Mouse (Mus musculus): ENCODE measurements around the gene Gcnt3.
"Not testable (repeated sequence)": the region's sequence is repeated elsewhere in the genome, so short reads cannot be mapped to it uniquely, and the experiment has no call there.

Gcnt3 gene

DNA sequence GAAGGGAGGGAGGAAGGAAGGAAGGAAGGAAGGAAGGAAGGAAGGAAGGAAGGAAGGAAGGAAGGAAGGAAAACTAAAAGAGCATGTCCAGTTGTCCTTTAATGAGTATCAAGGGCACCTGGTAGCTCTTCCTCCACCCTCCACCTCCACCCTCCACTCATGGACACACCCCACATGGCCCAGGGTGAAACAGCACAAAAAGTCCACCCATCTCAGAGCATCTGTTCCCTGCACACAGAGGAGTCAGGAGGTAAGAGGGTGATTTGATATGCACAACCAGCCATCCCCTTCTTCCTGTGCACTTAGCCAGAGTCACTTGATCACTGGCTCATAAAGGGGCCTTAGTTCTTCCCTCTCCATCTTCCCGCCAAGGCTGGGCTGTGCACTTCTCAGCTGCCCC, 5.0 kb upstream of the Gcnt3 start:
- DNase-seq: no peak

- DNase-seq: no peak
Observed at GRCm38 (mm10) chr9:70042137-70042536, 4.2 kb upstream of the Gcnt3 start.

DNA sequence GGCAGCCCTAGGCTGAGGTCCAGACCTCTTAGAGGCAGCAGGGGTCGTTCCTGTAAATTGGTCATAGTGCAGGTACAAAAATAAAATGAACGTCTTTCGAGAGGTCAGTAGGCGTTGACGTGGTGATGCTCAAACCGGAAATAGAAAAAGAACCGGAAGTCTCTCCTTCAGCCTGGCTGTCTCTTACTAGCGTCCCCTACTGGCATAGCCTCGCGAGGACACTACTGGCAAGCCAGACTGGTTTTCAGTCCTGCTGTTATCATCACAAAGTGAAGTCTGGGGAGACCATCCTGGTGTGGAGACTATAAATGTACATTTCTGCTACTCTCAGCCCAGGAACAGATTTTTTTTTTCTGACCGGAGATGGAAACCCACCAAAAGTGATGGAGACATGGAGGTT, 2.7 kb upstream of the Gcnt3 start:
- no peak for DNase-seq

DNA sequence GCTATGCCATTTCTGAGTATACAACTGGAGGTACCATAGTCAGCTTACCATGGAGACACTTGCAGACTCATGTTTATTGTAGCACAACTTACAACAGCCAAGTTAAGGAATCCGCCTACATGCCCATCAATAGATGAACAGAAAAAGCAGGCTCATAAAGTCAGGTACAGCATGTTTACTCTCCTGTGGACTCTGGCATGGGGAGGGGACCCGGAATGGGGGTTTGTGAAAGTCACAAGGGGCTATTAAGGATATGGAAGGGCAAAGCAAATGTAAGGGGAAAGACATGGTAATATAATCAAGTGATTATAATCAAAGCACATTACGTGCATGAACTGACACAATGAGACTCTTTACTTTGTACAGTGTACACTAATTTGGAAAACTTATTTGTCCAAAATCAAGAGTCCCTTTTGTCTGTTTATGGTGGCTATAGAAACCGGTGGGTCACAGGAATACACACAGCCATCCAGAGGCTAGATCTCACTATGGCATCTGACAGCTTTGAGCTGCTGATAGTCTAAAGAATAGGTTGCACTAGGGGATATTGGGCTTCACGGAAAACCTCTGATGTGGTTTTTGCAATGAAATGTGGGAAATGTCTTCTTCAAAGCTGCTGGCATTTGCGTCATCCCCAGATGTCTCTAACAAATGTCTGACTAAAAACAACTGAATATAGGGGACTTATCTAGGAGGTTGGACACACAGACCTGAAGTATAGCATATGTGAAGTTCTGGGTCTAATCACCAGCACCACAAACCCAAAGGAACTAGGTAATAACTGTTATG, 1.9 kb upstream of the Gcnt3 start:
- no peak for DNase-seq

- no peak for DNase-seq
Observed at GRCm38 (mm10) chr9:70036646-70037045, 1.2 kb downstream of the Gcnt3 start.

DNA sequence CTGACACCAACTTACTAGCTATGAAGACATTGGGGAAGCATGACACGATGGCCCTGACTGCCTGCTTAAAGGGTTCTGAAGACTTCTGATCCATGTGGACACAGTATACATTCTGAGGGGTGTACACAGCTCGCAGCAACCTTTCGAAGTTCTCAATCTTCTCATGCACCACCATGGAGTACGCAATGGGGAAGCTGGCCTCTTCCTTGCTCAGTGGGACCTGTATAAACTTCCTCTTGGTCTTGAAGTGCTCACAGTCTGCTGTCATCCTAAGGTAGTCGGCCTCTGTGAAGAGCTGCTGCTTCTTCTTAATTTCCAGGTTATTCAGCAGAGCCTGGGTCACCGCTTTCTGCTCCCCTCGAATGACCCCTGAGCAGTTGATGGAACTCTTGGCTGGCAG, 3.2 kb downstream of the Gcnt3 start:
- DNase-seq: no peak

DNA sequence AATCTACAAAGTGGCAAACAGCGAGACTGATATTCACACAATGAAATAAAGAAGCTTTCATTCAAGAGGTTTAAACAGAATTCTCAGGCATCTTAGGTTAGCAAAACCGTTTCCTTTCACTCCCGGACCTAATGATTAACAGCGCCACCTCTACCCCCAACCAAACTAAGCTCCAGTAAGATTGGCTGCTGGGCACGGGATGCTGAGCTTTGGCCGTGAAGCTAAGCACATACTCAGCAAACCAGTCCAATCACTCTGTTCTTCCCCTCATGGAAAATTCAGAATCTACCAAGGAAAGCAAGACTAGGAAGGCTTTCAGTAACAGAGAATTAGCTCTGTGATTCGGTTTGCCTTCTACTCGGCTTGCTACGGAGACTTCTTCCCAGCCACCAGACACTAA, 4.8 kb downstream of the Gcnt3 start:
- DNase-seq: no peak

DNA sequence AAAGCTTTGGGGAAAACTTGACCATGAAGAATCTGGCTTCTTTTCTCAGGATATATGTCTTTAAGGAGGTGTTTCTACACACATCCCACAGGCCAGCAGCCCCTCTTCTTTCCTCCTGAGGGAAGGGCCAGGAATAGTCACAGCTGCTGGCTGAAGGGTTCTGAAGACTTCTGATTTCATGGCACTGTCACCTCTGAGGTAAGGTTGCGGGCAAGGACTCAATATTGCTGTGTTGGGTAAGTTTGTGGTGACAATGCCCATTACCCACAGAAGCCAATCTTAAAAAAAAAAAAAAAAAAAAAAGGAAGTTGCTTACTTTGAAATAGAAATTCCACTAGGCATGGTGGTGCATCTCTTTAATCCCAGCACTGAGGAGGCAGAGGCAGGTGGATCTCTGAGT, 5.7 kb downstream of the Gcnt3 start:
- no peak for DNase-seq

- no peak for DNase-seq
Observed at GRCm38 (mm10) chr9:70025365-70026012, 12.4 kb downstream of the Gcnt3 start.

DNA sequence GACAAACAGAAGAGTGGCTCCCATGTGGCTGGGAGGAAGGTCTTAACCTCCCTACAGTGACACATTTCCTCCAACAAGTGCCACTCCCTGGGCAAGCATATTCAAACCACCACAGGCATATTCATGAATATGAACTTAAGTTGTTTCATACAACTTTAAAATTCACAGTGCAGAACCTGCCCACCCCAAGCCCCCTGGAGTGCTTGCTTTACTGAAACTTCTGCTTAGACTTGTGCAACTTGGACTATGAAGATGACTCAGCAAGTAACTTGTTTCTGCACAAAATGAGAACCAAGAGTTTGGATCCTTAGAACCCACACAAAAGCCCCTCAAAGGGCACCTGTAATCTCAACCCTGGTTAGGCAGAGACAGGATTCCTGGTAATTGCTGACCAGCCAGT, 13.2 kb downstream of the Gcnt3 start:
- DNase-seq: no peak

DNA sequence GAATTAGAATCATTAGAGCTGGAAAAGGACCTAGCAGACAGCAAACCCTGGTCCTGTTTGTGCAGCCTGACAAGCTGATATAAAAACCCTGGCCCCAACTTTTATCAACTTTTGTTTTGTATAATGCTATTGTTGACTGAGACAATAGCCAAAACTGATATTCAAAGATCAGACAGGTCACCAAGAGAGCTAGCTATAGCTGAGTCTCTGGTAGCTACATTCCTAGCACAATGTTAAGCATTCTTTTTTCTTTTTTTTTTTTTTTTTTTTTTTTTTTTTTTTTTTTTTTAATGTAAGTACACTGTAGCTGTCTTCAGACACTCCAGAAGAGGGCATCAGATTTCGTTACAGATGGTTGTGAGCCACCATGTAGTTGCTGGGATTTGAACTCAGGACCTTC, 14.3 kb downstream of the Gcnt3 start:
- not testable (repeated sequence) for DNase-seq

- no peak for DNase-seq
Observed at GRCm38 (mm10) chr9:70022083-70022482, 15.8 kb downstream of the Gcnt3 start.

DNA sequence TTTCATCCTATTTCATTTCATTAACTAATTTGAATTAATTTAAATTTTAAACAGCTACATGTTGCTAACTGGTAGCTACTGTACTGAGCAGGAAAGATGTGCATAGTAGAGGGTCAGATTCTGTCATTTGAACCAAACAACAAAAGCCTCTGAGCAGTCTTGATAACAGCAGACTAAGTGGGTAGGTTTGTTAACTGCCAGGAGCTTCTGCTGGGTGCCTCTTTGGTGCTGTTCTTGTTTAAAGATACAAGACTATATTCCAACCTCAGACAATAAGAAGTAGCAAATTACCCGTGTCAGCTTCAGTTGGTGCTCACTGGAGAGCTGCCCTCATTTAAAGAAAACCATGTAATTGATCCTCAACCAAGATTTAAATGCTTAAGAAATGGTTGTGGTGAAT, 16.3 kb downstream of the Gcnt3 start:
- DNase-seq: no peak

DNA sequence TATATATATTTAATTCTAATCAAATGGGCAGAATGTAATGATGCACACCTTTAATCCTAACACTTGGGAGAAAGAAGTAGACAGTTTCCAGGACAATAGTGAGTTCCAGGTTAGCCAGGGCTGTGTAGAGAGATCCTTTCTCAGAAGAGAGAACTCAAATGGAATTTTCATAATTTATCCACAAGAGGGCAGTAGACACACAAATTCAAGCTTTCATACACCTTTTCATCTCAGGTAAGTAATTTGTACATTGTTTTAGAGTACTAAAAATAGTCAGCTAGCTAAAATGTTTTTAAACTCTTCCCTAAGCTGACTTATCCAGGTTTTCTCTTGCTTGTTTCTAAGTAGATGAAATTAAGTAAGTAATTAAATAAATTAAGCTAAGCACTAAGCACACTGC, 19.0 kb downstream of the Gcnt3 start:
- DNase-seq: no peak

DNA sequence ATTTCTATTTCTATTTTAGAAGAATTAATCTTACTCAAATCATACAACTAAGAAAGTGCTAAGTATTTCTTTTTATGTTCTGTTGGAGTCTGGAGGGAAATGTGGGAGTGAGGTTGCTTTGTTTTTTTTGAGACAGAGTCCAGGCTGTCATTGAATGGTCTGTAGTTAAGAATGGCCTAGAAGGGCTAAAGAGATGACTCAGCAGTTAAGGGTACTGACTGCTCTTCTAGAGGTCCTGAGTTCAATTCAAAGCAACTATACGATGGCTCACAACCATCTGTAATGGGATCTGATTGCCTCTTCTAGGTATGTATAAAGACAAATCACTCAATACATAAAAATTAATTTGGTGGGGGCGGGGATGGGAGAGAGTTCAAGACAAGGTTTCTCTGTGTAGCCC, 22.3 kb downstream of the Gcnt3 start:
- DNase-seq: no peak

DNA sequence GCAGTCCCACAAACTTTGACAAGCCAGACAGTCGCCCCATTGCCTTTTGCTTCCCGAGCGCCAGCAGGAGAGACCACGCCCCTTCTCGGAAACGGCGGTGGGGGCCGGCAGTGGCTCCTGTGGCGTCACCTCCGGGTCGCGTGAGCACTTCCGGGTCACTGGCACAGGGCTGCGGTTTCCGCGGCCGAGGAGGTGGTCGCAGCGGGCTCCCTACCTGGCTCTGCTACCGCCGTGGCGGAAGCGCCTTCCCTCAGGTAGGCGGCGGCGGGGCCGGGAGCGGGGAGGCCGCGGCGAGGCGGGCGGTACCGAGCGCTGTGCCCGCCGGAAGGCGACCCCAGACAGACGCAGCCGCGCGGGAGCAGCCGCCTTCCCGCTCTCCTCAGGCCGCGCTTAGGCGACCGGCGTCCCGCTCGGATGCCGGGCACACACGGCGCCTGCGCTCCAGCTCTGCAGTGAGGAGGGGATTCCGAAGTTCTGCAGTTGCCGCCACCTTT, 25.4 kb downstream of the Gcnt3 start, which contains the start of gene Gtf2a2:
Gtf2a2 (plus strand) TSS at position 143 of the 494 bp plus-strand sequence.
- DNase-seq: peak; percentile 96

DNA sequence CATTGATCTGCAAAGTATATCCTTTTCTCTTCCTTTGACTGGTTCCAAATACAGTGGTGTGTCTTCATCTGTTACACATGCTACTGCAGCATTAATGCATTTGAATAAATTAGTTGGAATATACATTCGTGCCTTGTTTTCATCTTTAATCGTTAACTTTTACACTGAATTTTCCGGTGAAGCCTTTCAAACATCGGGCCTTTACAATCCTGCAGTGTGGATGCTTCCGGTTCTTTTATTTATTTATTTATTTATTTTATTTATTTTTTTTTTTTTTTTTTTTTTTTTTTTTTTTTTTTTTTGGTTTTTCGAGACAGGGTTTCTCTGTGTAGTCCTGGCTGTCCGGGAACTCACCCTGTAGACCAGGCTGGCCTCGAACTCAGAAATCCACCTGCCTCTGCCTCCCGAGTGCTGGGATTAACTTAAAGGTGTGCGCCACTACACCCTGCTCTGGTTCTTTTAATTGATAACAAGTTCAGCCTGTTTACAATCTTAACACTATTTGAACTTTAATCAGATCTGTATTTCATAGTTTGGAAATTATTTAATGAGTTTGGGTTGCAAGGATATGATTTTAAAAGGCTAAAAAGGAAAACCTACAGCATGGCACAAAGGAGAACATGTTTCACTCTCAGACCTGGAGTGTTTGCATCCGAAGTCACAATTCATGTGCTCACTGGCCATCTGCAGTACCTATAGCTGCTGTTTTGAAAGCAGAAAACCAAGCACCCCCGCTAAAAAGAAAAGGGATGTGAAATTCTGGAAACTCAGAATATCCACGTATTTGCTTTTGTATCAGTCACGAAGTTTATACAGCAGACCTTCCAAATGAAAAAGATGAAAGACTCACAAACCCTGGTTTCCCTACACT, 26.1 kb downstream of the Gcnt3 start:
- no peak for DNase-seq

GRCm38 (mm10) chr9:70010781-70011473, 27.0 kb downstream of the Gcnt3 start:
- DNase-seq: no peak

DNA sequence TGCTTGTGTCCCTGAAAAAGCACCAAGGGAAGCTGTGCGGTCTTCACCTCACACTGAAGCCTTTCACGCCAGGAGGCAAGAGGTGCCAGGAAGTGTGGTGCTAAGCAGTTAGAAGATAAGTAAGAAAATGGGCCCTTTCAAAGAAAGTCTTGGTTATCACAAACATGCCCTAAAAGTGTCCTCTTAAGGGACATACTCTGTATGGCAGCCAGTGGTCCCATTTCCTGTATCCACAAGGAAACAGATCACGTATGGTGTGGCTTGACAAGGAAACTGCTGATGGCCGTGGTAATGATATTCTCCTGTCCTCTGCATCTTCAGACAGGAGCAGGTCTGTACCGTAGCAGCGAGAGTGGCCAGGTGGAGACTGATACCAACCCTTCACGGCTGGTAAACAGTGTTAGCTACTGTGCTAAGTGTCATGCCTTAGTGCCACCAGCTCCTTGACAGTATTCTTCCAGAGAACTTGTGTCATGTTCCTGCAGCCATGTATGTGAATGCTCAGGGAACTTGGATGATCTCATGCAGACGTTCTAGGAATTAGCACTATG, 28.1 kb downstream of the Gcnt3 start:
- no peak for DNase-seq

DNA sequence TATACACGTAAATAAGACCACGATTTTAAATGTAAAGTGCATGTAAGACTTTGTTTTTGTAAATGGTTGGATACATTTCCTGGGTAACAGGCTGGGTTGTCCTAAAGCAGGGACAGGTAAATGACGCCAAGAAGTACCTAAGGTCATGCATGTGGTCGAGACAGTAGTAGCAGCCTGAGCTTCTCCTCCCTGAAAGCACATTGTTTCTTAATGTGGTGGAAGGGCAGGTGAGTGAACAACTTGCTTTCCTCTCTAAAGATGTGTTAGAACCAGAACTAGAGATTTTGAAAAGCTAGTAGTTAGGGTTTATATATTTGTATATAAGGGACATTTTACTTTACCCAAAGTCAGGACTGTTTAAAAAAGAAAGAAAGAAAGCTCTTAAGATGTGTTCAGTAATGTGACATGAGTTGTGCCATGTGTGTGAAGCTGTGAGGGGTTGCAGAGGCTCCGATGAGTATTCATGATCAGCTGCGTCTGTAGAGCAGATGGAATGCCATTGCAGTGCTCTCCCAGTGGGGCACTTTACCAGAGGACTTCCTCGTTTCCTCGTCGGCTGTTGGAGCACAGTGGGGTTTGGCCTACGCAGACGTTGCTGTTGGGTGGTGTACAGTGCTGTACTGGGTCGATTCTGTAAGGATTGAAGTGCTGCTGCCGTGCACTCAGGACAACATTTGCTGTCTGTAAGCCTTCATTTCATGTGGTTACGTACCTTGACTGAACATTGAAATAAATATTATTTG, 30.2 kb downstream of the Gcnt3 start:
- DNase-seq: no peak

DNA sequence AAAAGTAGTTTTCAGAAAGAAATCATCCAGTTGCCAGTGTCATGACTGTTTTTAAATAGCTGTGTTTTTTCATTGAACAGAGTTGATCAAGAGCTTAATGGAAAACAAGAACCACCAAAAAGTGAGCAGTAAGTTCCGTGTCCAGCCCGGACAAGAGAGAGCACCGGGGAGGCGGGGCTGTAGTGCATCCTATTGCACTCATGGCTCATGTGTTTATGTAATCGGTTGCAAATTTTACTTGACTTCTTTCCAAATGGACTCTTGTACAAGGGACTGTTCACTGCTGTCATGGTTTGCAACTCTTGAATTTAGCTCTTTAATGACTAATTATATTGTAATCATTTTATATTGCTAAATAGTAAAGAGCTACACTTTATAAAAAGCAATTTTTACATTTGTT, 30.9 kb downstream of the Gcnt3 start:
- no peak for DNase-seq

- no peak for DNase-seq
Observed at GRCm38 (mm10) chr9:70003516-70003915, 34.4 kb downstream of the Gcnt3 start.

All from cerebellum, postnatal 14 days (tissue).